Mouse (Mus musculus) cerebellum, adult 8-10 months (tissue): ENCODE measurements at regions not wholly inside any gene's neighbourhood (a gene's known extent, or its start where the extent isn't known, plus 50 kb on each side); places are given as distances from the start of the nearest gene placed in this dataset.

Source experiments
- DNase-seq: peaks from one replicate; pipeline ENCODE4 v3.0.0; 2022

- DNase-seq, result no peak
Measured at GRCm38 (mm10) chr16:90610097-90610808, 117.0 kb downstream of the Mis18a start.

- no peak for DNase-seq
Measured at GRCm38 (mm10) chr16:90599329-90599870, 127.8 kb downstream of the Mis18a start.

- no peak for DNase-seq
Measured at GRCm38 (mm10) chr16:90598727-90599126, 128.5 kb downstream of the Mis18a start.

GRCm38 (mm10) chr16:90592721-90593481 is 134.3 kb downstream of the Mis18a start:
- no peak for DNase-seq

GRCm38 (mm10) chr16:90585171-90585570 is 142.0 kb downstream of the Mis18a start:
- DNase-seq, result peak; percentile 37

- no peak for DNase-seq
Measured at GRCm38 (mm10) chr16:90580411-90580810, 146.8 kb downstream of the Mis18a start.

- no peak for DNase-seq
Measured at GRCm38 (mm10) chr16:90571107-90571506, 156.1 kb downstream of the Mis18a start.

- DNase-seq, result peak; percentile 42
Measured at GRCm38 (mm10) chr16:90569826-90570225, 157.4 kb downstream of the Mis18a start.

GRCm38 (mm10) chr16:90565182-90565581 is 162.0 kb downstream of the Mis18a start:
- DNase-seq, result no peak

GRCm38 (mm10) chr16:90553120-90553519 is 167.3 kb downstream of the Hunk start:
- DNase-seq, result no peak

GRCm38 (mm10) chr16:90551041-90551440 is 165.2 kb downstream of the Hunk start:
- no peak for DNase-seq

- DNase-seq, result no peak
Measured at GRCm38 (mm10) chr16:90550058-90550795, 164.4 kb downstream of the Hunk start.
